Mouse (Mus musculus) limb, embryonic 15.5 days (tissue): ENCODE data around the gene Rassf5. TPM values are rescaled to one million over a fixed set of nuclear protein-coding genes. Genes with fewer than 3 reads are reported as not detected.

Source experiments
- ATAC-seq: fragments of 200-750 bp; cut with Nextera tagmentation; 2 replicates; pipeline ENCODE4 v1.8.0; 2017; ENCODE audit warnings: low read depth, moderate TSS enrichment; ENCODE audit not compliant: insufficient number of reproducible peaks, low FRiP score, low TSS enrichment
- H3K27ac ChIP-seq: fragments of 300-500 bp; sonication (generic); 2 replicates; pipeline ENCODE4 v1.5.1; 2015; ENCODE audit warnings: moderate library complexity, mild to moderate bottlenecking, inconsistent platforms
- H3K27me3 ChIP-seq: fragments of 300-500 bp; sonication (generic); 2 replicates; pipeline ENCODE4 v1.6.1; 2015; ENCODE audit warnings: inconsistent platforms
- H3K36me3 ChIP-seq: fragments of 300-500 bp; sonication (generic); 2 replicates; pipeline ENCODE4 v1.6.1; 2015; ENCODE audit warnings: inconsistent platforms
- H3K4me1 ChIP-seq: fragments of 300-500 bp; sonication (generic); 2 replicates; pipeline ENCODE4 v1.6.1; 2015; ENCODE audit warnings: inconsistent platforms
- H3K4me2 ChIP-seq: fragments of 300-500 bp; sonication (generic); 2 replicates; pipeline ENCODE4 v1.6.1; 2015; ENCODE audit warnings: mild to moderate bottlenecking, inconsistent platforms
- H3K4me3 ChIP-seq: fragments of 300-500 bp; sonication (generic); 2 replicates; pipeline ENCODE4 v1.5.1; 2015; ENCODE audit warnings: mild to moderate bottlenecking, inconsistent platforms
- H3K9ac ChIP-seq: fragments of 300-500 bp; sonication (generic); 2 replicates; pipeline ENCODE4 v1.6.1; 2015; ENCODE audit warnings: inconsistent platforms
- H3K9me3 ChIP-seq: fragments of 300-500 bp; sonication (generic); 2 replicates; pipeline ENCODE4 v1.6.1; 2016; ENCODE audit warnings: inconsistent platforms
- WGBS: fragments of 180-500 bp; shearing (Covaris S2); methylation state at CpG from one replicate; pipeline ENCODE4 v1.1.7; 2015; 5-methylcytosine and 5-hydroxymethylcytosine counted together
- polyA plus RNA-seq: library from polyadenylated mRNA; unstranded; fragments of >200 nt; fragmentation: Nextera tagmentation; extraction: Ambion mirVana; gene quantifications from 2 replicates; pipeline ENCODE4 v1.2.1, GENCODE M21; 2015

The Rassf5 gene
- polyA plus RNA-seq, 1 experiment from 2014 or later, result 6.1 TPM

DNA sequence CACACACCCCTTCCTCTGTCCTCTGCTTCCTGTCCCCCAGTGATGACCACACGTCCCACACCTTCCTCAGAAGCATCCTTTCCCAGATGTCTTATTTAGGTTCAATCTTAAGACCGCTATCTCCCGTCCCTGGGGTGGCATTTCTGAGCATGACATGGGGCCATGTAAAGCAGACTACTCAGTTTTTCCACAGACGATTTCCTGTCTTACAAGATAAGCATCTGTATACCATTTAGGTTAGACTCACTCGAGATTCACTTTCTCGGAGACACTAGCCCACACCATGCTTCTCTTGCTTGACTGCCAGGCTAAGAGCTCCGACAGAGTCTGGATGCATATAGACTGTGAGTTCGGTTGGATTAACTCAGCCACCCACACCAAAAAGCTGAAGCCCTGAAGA lies 40.6 kb downstream of the Rassf5 start:
- Histone ChIP-seq H3K9me3 (no peaks in the 10 kb centered on the region), H3K4me2 (no peak overlapping the region), H3K27me3 (no peaks in the 10 kb centered on the region), H3K27ac (no peak overlapping the region), H3K4me1 (peaks cover 31% of the 10 kb centered on the region), H3K9ac (no peak overlapping the region), H3K4me3 (no peak overlapping the region), H3K36me3 (no peaks in the 10 kb centered on the region)
- 67% methylated on average over 8 of the region's 8 CpGs for WGBS
- no peak for ATAC-seq

DNA sequence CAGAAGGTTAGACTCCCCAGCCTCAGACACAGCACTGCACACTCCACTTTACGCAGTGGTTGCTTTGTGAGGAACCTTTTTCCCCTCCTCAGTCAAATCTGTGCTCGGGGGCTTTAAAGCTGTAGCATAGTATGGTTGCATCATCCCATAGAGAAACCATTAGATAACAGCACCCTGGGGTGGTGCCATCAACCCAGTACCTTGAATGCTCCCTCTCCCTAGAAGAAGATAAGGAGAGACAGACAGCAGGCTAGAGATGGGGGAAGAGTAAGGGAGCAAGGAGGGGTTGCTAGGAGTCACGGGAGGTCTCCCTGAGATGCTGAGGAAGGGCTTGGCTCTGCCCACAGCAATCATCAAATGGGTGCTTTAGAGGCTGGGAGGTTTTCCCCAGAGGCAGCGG lies 43.7 kb downstream of the Rassf5 start:
- no peak overlapping the region for H3K27ac ChIP-seq
- H3K36me3 ChIP-seq, result no peaks in the 10 kb centered on the region
- peaks cover 36% of the 10 kb centered on the region for H3K4me1 ChIP-seq
- ATAC-seq, result no peak
- no peak overlapping the region for H3K4me3 ChIP-seq
- H3K9me3 ChIP-seq, result no peaks in the 10 kb centered on the region
- no peak overlapping the region for H3K4me2 ChIP-seq
- WGBS, result 75% methylated on average over 4 of the region's 4 CpGs
- no peaks in the 10 kb centered on the region for H3K27me3 ChIP-seq
- no peak overlapping the region for H3K9ac ChIP-seq

DNA sequence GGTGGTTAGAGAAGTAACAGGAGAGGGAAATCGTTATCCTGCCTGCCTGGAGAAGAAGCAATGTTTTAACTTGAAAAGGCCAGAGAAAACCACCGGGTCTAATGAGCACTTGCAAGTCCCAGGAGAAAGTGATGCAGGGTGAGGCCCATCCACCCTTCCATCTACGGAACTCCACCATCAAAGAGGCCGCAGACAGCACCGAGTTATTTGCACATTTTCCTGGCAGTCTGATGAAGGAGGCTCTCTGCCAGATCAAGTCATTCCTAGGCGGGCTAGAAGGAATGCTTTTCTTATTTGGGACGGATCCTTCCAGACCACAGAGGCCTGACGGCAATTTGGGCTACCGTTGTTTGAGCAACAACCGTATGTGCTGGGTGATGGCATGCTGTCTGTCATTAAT lies 44.5 kb downstream of the Rassf5 start:
- peaks cover 40% of the 10 kb centered on the region for H3K4me1 ChIP-seq
- no peak overlapping the region for H3K4me3 ChIP-seq
- no peaks in the 10 kb centered on the region for H3K36me3 ChIP-seq
- H3K27ac ChIP-seq, result 0 out of 2 replicates have a peak overlapping the region, but pooled peaks have one; percentile 39
- H3K9me3 ChIP-seq, result no peaks in the 10 kb centered on the region
- H3K4me2 ChIP-seq, result no peak overlapping the region
- no peaks in the 10 kb centered on the region for H3K27me3 ChIP-seq
- 22% methylated on average over 10 of the region's 10 CpGs for WGBS
- no peak overlapping the region for H3K9ac ChIP-seq
- ATAC-seq, result 0 out of 2 replicates have a peak, but pooled peaks have one; percentile 31

DNA sequence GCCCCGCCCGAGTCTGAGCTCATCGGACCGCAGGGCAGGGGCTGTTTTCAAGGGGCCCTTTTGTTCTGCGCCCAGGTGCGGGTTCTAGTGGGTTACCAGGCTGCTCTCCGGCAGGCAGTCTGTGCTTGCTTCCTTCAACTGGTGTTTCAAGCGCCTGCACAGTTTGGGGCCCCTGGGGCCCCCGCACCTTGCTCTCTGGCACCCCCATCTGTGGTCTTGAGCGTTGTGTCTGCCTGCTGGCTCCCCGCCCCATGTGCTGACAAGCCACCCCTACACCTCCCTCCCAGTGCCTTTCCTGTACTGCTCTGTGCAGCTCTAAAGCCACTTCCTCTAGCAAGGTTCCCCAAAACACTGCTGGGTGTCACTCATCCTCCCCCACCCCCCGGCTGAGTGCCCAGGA lies 45.1 kb downstream of the Rassf5 start:
- peak; percentile 19; the same call in 1 of the 2 replicates for ATAC-seq
- H3K9ac ChIP-seq, result no peak overlapping the region
- no peaks in the 10 kb centered on the region for H3K36me3 ChIP-seq
- H3K4me1 ChIP-seq, result peaks cover 40% of the 10 kb centered on the region
- no peaks in the 10 kb centered on the region for H3K27me3 ChIP-seq
- H3K4me2 ChIP-seq, result no peak overlapping the region
- H3K27ac ChIP-seq, result no peak overlapping the region
- no peaks in the 10 kb centered on the region for H3K9me3 ChIP-seq
- no peak overlapping the region for H3K4me3 ChIP-seq
- 53% methylated on average over 12 of the region's 12 CpGs for WGBS

DNA sequence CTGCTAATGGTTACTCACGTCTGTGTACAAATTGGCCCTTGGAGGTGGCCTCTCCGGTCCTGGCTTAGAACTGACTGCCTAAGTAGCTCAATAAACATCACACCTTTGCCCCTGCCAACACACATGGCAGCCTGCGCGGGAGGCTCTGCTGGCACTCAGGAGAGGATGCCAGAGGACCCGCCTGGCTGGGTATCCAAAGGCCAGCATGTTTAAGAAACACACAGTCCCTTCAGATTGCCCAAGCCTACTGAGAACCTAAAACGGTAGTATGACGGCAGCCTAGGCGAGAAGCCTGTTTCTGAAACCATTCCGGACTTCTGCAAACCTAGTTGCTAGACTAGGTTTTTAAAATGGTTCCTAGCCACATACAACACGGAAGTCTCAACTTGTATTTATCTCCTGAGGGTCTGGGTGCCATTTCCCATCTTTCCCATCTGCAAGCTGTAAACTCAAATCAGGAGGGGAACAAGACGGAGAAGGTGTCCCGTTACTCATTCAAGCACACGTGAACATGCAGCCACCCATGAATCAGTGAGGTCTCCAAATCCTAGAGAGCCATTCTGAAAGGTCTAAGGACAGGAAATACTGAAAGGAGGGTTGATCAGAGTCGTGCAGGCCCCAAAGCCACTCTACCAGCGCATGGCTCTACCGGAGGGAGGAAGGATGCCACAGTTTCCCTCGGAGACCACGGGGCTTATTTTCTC lies 45.8 kb downstream of the Rassf5 start:
- 55% methylated on average over 18 of the region's 18 CpGs for WGBS
- Histone ChIP-seq H3K4me3 (no peak overlapping the region), H3K27me3 (no peaks in the 10 kb centered on the region), H3K9me3 (no peaks in the 10 kb centered on the region), H3K4me1 (peaks cover 40% of the 10 kb centered on the region), H3K4me2 (no peak overlapping the region), H3K27ac (0 out of 2 replicates have a peak overlapping the region, but pooled peaks have one; percentile 28), H3K9ac (no peak overlapping the region), H3K36me3 (no peaks in the 10 kb centered on the region)
- no peak for ATAC-seq

DNA sequence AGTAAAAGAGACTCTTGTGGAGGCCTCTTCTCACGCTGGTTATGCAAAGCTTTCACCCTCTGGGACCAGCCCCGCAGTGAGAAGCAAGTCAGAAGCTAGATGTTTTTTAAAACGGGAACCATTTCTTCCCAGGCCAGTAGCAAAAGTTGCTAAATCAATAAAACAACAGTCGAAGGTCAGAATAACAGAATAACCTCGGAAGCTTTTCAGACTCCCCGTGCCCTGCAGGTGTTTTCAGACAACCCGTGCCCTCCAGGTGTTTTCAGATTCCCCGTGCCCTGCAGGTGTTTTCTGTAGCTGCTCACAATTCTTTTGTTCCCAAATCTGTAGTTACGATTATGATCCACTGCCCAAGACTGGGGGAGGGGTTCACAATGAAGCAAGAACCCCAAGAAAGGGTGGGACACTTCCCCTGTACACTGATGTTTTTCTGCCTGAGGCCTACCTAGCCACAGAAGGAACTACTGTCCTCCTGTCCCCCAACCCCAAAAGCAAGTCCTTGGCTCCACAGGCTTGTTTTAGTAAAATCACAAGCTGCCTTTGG lies 46.6 kb downstream of the Rassf5 start:
- H3K27me3 ChIP-seq, result no peaks in the 10 kb centered on the region
- 47% methylated on average over 9 of the region's 9 CpGs for WGBS

DNA sequence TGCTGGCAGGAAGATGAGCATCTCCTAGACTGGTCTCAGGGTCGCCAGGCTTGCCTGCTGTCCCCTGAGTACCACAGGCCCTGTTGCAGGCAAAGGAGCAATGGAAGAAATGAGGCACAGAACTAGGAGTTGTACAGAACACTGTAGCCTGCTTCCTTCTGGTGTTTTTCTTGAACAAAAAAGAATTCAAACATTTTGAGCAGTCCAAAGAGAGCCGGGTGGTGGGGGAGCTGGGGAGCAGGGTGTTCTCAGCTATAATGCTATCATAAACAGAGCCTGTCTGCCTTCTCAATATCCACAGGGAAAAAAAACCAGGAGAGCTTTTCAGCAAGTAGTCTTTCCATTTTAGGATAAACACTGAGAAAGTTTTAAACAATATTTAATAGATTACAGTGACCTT lies 49.0 kb downstream of the Rassf5 start:
- H3K4me2 ChIP-seq, result no peak overlapping the region
- peaks cover 28% of the 10 kb centered on the region for H3K4me1 ChIP-seq
- no peaks in the 10 kb centered on the region for H3K27me3 ChIP-seq
- H3K27ac ChIP-seq, result no peak overlapping the region
- H3K9me3 ChIP-seq, result no peaks in the 10 kb centered on the region
- 52% methylated on average over 2 of the region's 2 CpGs for WGBS
- no peak for ATAC-seq
- H3K9ac ChIP-seq, result no peak overlapping the region
- no peak overlapping the region for H3K4me3 ChIP-seq
- no peaks in the 10 kb centered on the region for H3K36me3 ChIP-seq

More for the DNA sequence above, 46.6 kb downstream of the Rassf5 start:
- H3K9ac ChIP-seq, result no peak overlapping the region
- peaks cover 40% of the 10 kb centered on the region for H3K4me1 ChIP-seq
- H3K36me3 ChIP-seq, result no peaks in the 10 kb centered on the region
- H3K27ac ChIP-seq, result no peak overlapping the region
- H3K4me2 ChIP-seq, result no peak overlapping the region
- ATAC-seq, result no peak
- no peak overlapping the region for H3K4me3 ChIP-seq
- no peaks in the 10 kb centered on the region for H3K9me3 ChIP-seq

DNA sequence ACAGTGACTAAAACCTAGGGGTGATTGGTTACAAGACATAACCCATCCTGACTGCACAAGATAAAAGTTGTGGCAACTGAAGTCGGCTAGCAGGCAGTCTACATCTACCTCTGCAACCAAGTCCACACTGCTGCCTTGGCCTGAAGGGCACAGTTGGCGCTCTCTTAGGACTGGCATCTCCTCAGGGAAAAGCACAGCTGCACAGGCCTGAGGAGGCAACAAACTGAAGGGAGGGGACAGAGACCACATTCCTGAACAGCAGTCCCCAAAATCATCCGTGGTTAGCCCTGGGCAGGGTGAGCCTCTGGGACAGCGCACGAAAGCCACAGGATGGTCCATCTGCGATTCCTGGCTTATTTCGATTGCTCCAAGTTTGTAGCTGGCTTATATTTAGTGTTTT lies 49.4 kb downstream of the Rassf5 start:
- 77% methylated on average over 7 of the region's 7 CpGs for WGBS
- no peak overlapping the region for H3K9ac ChIP-seq
- H3K9me3 ChIP-seq, result no peaks in the 10 kb centered on the region
- peaks cover 26% of the 10 kb centered on the region for H3K4me1 ChIP-seq
- H3K36me3 ChIP-seq, result no peaks in the 10 kb centered on the region
- H3K27ac ChIP-seq, result no peak overlapping the region
- H3K27me3 ChIP-seq, result no peaks in the 10 kb centered on the region
- H3K4me2 ChIP-seq, result no peak overlapping the region
- no peak for ATAC-seq
- no peak overlapping the region for H3K4me3 ChIP-seq

DNA sequence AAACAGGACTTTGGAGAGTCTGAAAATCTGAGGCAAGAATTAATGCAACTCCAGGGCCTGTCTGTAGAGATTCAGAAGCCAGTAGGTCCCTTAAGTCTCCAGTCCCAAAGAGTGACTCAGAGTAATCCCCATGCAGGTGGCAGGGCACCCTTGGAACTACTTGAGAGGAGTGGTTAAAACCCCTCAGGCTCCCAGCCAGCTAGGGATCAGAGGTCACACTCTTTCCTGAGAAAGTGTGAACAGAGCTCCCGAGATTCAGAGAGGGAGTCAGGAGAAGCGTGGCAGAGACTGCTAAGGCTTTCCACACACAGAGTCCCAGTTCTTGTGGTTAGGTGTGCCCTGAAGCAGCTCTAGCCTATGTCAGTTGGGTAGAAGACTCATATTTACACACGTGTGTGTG lies 51.3 kb downstream of the Rassf5 start:
- no peaks in the 10 kb centered on the region for H3K36me3 ChIP-seq
- ATAC-seq, result no peak
- no peak overlapping the region for H3K9ac ChIP-seq
- H3K27ac ChIP-seq, result no peak overlapping the region
- H3K27me3 ChIP-seq, result no peaks in the 10 kb centered on the region
- peaks cover 9% of the 10 kb centered on the region for H3K4me1 ChIP-seq
- no peaks in the 10 kb centered on the region for H3K9me3 ChIP-seq
- 55% methylated on average over 3 of the region's 3 CpGs for WGBS
- H3K4me3 ChIP-seq, result no peak overlapping the region
- no peak overlapping the region for H3K4me2 ChIP-seq

DNA sequence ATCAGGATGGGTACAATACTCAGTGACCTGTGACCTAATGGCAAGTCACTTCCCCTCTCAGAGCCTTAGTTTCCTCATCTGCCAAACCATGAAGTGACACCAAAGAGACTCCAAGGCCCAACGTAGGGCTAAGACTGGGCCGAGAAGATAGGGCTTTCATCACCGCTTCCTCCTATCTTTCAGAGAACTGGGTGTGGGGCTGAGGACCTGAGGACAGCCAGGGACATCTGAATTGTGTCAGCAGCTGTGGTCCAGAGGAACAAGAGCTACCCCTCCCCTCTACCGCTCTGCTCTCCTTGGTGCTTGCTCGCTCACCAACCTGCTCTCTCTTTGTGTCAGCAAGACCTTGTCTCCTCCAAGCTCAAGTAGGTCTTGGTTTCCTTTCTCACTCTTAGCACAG lies 56.4 kb downstream of the Rassf5 start:
- Histone ChIP-seq H3K4me3 (no peak overlapping the region), H3K9ac (no peak overlapping the region), H3K9me3 (no peaks in the 10 kb centered on the region), H3K4me2 (no peak overlapping the region), H3K36me3 (no peaks in the 10 kb centered on the region), H3K27ac (no peak overlapping the region), H3K27me3 (no peaks in the 10 kb centered on the region), H3K4me1 (peaks cover 19% of the 10 kb centered on the region; the same call in 1 of the 2 replicates)
- ATAC-seq, result no peak
- WGBS, result 91% methylated on average over 5 of the region's 5 CpGs

DNA sequence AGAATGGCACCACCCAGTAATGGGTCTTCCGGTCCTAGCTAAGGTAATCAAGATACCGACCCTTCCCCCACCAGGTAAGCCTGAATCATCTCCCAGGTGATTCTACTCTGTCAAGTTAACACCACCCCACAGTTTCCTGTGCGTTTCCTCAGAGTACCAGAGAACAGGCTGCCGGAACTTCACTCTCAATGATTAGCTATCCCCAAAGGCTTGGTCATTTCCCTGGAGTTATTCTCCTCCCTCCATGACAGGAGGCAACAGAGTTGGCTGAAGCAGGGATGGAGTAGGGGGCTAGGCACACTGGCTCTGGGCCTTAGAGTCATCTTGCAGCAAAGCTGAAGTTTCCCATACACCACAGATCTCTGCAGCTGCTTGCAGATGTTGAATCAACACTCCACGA lies 57.2 kb downstream of the Rassf5 start:
- Histone ChIP-seq H3K9me3 (no peaks in the 10 kb centered on the region), H3K4me2 (no peak overlapping the region), H3K4me3 (no peak overlapping the region), H3K27ac (no peak overlapping the region), H3K4me1 (peaks cover 19% of the 10 kb centered on the region; the same call in 1 of the 2 replicates), H3K36me3 (no peaks in the 10 kb centered on the region), H3K27me3 (no peaks in the 10 kb centered on the region), H3K9ac (no peak overlapping the region)
- ATAC-seq, result no peak
- 88% methylated on average over 5 of the region's 5 CpGs for WGBS

DNA sequence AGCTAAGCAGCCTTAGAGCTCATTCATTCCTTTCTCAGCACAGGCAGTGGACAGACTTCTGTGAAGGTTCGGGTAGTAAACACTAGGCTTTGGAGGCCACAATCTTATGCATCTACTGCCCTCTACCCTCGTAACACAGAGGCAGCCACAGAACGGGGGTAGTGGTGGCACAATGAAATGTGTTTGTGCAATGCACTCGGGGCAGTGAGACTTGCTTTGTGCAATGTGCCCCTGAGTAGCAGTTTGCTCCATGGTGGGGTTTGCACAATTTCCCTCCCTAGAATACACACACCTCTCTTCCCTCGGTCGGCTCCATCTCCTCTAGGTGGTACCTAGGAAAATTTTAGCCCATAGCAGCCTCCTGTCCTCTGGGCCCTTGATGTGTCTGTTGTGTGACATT lies 58.1 kb downstream of the Rassf5 start:
- H3K27ac ChIP-seq, result no peak overlapping the region
- peaks cover 19% of the 10 kb centered on the region; the same call in 1 of the 2 replicates for H3K4me1 ChIP-seq
- no peak overlapping the region for H3K4me3 ChIP-seq
- no peak for ATAC-seq
- no peak overlapping the region for H3K4me2 ChIP-seq
- WGBS, result 70% methylated on average over 6 of the region's 6 CpGs
- no peaks in the 10 kb centered on the region for H3K27me3 ChIP-seq
- H3K9ac ChIP-seq, result no peak overlapping the region
- H3K9me3 ChIP-seq, result no peaks in the 10 kb centered on the region
- no peaks in the 10 kb centered on the region for H3K36me3 ChIP-seq
